In the genomic region with DNA sequence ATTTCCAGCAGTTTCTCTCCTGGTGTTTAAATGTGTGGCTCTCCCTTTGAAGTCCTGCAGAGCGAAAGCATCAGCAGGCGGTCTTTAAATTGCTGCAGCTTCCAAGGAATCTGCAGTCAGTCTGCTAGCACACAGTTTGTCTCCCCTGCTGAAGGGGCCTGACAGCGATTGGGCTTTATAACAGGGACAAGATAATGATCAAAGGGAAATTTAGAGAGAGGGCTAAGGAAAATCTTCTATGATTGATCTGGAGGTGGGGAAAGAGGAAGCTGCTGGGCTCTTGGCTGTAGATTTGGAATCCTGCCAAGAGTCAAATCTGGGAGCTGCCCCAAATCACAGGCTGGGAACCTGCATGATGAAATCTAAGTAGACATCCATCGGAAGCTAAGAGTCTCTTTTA, we compare ENCODE assay signal across 11 mouse cellular contexts.
DNase-seq lines count a peak whose midpoint lies in the region; ATAC-seq lines count a peak whose summit lies in the region.
"Had no signal": no experiment of that assay in that cellular context is flagged by ENCODE, and none has a peak within 500 bp of the region (broad histone marks: within the 10 kb centered on the region; RNA-seq: fewer than 3 reads in every experiment).

No protein-coding gene starts in this region.

- WGBS in limb, embryonic 10.5 days, result 5% methylated on average over 4 of the region's 4 CpGs

- H3K4me3 ChIP-seq in limb, embryonic 10.5 days, result no peak overlapping the region

- peaks cover 23% of the 10 kb centered on the region for H3K4me1 ChIP-seq in limb, embryonic 10.5 days

- ATAC-seq in granulocyte monocyte progenitor cell, adult 5-6 weeks (replicated peaks; ENCODE audit: poor library complexity, severe bottlenecking), result no peak
- ATAC-seq: CD4-positive, CD25-positive, alpha-beta regulatory T cell, adult 4 months had no signal

- peak; percentile 53 to 57 for DNase-seq in cerebellum, postnatal 14 days
- no peak for DNase-seq in cerebellum, adult 8-10 months
- DNase-seq in ovary, postnatal 14 days (ENCODE audit: low spot score), result peak; percentile 6
- no peak for DNase-seq in ovary, postnatal 10 days (ENCODE audit: low spot score)
- DNase-seq in limb, embryonic 10.5 days (ENCODE audit: low spot score), result peak; percentile 31
- DNase-seq in yolk sac, embryonic 10.5 days (ENCODE audit: low spot score), result peak; percentile 6
- DNase-seq in frontal cortex, postnatal 36 days (ENCODE audit: low spot score in 2 of 2), result no peak
- DNase-seq: heart, postnatal 36 days had no signal

- no peaks in the 10 kb centered on the region for H3K27me3 ChIP-seq in limb, embryonic 10.5 days (ENCODE audit: low read depth, poor library complexity, severe bottlenecking)

- no peak overlapping the region for H3K27ac ChIP-seq in limb, embryonic 10.5 days
- H3K27ac ChIP-seq: macrophage had no signal

- no peaks in the 10 kb centered on the region for H3K9me3 ChIP-seq in limb, embryonic 10.5 days (replicated peaks)

- H3K36me3 ChIP-seq in limb, embryonic 10.5 days, result no peaks in the 10 kb centered on the region

Comparison
In these comparisons a context has a peak if more than half of its experiments do, and no peak if none do; other contexts are left out.
1. DNase-seq: peak in cerebellum, postnatal 14 days (2 of 2), ovary, postnatal 14 days (single experiment), limb, embryonic 10.5 days (single experiment) and yolk sac, embryonic 10.5 days (single experiment); none in cerebellum, adult 8-10 months (single experiment), ovary, postnatal 10 days (single experiment) and frontal cortex, postnatal 36 days (0 of 2).